ENCODE assay signal across 24 mouse cellular contexts in the genomic region with DNA sequence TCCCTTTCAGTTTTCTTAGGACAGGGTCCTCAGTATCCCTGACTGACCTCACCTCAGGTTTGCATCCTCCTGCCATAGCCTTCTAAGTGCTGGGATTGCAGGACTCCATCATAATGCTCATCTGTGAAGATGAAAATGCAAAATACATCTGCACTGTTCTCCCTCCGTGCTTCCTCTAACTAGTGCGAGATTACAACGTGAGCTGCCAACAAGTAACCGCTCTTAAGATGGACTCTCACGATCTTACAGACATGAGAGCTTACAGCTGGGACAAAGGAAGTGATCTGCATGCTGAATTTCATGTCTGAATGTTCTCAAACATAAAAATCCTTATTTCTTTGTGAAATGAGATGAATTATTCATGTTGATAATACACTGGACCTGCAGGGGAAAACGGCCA.
"Had no signal": no experiment of that assay in that cellular context is flagged by ENCODE, and none has a peak within 500 bp of the region (broad histone marks: within the 10 kb centered on the region; RNA-seq: fewer than 3 reads in every experiment).

No protein-coding gene starts in this region.

- H3K36me3 ChIP-seq: limb, embryonic 10.5 days; limb, embryonic 13.5 days; liver, embryonic 12.5 days; liver, embryonic 15.5 days; lung, embryonic 15.5 days; neural tube, embryonic 12.5 days; neural tube, embryonic 15.5 days had no signal

- H3K9ac ChIP-seq: limb, embryonic 13.5 days; liver, embryonic 12.5 days; liver, embryonic 15.5 days; lung, embryonic 15.5 days; neural tube, embryonic 12.5 days; neural tube, embryonic 15.5 days had no signal

- H3K4me3 ChIP-seq: layer of hippocampus, adult 2 months; limb, embryonic 10.5 days; limb, embryonic 13.5 days; liver, embryonic 12.5 days; liver, embryonic 15.5 days; lung, embryonic 15.5 days; megakaryocyte, embryonic 14.5 days; neural tube, embryonic 12.5 days; neural tube, embryonic 15.5 days had no signal

- H3K4me2 ChIP-seq: limb, embryonic 13.5 days; liver, embryonic 12.5 days; liver, embryonic 15.5 days; lung, embryonic 15.5 days; neural tube, embryonic 12.5 days; neural tube, embryonic 15.5 days had no signal

- DNase-seq: kidney, adult 11 months; kidney, adult 8-10 months; kidney, postnatal 25 days; layer of hippocampus, adult 9-11 months; liver; lung, adult 18-20 months; lung, postnatal 10 days; lung, postnatal 36 days; right cerebral cortex, adult 18-20 months; right cerebral cortex, postnatal 14 days; right cerebral cortex, postnatal 4 days; thymus, adult 2 months; thymus, postnatal 14 days; thymus, postnatal 4 days had no signal

- ATAC-seq: liver, embryonic 12.5 days had no signal

- H3K9me3 ChIP-seq: limb, embryonic 10.5 days; limb, embryonic 13.5 days; liver, embryonic 12.5 days; liver, embryonic 15.5 days; lung, embryonic 15.5 days; megakaryocyte, embryonic 14.5 days; neural tube, embryonic 12.5 days; neural tube, embryonic 15.5 days had no signal

- H3K4me1 ChIP-seq: limb, embryonic 10.5 days; liver, embryonic 12.5 days; liver, embryonic 15.5 days; lung, embryonic 15.5 days; neural tube, embryonic 12.5 days; neural tube, embryonic 15.5 days had no signal

- H3K27me3 ChIP-seq: limb, embryonic 13.5 days; liver, embryonic 12.5 days; liver, embryonic 15.5 days; lung, embryonic 15.5 days; neural tube, embryonic 12.5 days; neural tube, embryonic 15.5 days had no signal

- H3K27ac ChIP-seq: layer of hippocampus, adult 2 months; limb, embryonic 10.5 days; limb, embryonic 13.5 days; liver, embryonic 12.5 days; liver, embryonic 15.5 days; lung, embryonic 15.5 days; neural tube, embryonic 12.5 days; neural tube, embryonic 15.5 days; stomach, postnatal 0 days had no signal
